Mouse (Mus musculus): ENCODE measurements around the gene Inpp5e. TPM values are rescaled to one million over a fixed set of nuclear protein-coding genes. Genes with fewer than 3 reads are reported as not detected.
"Not testable (repeated sequence)": the region's sequence is repeated elsewhere in the genome, so short reads cannot be mapped to it uniquely, and the experiment has no call there.

The Inpp5e gene
- polyA plus RNA-seq, 1 experiment = 60.2 TPM

DNA sequence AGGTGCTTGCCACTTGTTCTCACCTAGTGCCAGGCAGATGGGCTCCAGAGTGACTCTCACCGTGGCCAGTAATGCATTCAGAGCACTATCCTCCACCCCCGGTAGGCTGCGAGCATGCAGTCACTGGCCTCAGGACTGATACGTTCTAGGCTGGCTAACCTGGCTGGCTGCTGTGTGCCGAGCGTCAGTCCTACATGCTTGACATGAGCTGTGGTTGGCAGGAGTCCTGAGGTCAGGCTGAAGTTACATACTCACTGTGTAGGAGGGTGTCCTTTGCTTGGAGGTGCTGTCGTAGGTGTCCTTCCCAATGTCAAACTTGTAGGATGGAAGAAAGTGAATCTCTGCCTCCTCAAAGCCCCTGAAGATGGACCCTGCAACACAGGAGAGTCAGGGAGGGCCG, 10.0 kb downstream of the Inpp5e start:
- TF ChIP-seq CTCF (IDR thresholded peaks at IDR 0.05; ENCODE audit: borderline replicate concordance, insufficient read depth, low read depth, low read length) (no peak), POLR2A (IDR thresholded peaks at IDR 0.05; ENCODE audit: borderline replicate concordance, insufficient read depth, low read length) (no peak)
- WGBS = 70% methylated on average over 8 of the region's 8 CpGs

DNA sequence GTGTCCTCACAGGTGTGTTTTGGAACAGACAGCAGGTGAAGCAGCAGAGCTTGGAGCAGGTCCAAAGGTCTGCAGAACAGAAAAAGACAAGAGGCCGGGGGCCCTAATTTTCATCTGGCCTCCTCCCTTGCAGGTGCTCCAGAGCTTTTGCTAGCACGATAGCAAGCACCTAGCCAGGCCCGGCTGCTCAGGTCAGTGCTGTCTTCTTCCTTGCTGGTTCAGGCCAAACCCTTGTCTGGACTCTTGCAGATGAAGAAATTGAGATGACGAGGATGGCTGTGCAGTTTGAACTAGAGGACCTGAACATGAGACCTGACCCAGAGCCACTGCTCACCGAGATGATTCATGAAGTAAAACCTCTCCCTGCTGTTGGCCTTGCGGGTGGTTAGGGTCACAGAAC, 17.4 kb downstream of the Inpp5e start:
- Histone ChIP-seq H3K4me3 (replicated peaks; ENCODE audit: insufficient read depth, low read depth, low read length) (no peak overlapping the region), H3K4me1 (ENCODE audit: control insufficient read depth, insufficient read depth, low read length) (peaks cover 19% of the 10 kb centered on the region), H3K27me3 (ENCODE audit: control insufficient read depth, insufficient read depth, low read length) (no peaks in the 10 kb centered on the region), H3K27ac (ENCODE audit: insufficient read depth, low read length) (no peak overlapping the region)
- TF ChIP-seq POLR2A (IDR thresholded peaks at IDR 0.05; ENCODE audit: borderline replicate concordance, insufficient read depth, low read length) (no peak), CTCF (IDR thresholded peaks at IDR 0.05; ENCODE audit: borderline replicate concordance, insufficient read depth, low read depth, low read length) (no peak)
- DNase-seq = no peak
- WGBS = 76% methylated on average over 6 of the region's 6 CpGs

More for the DNA sequence above, 10.0 kb downstream of the Inpp5e start:
- no peak for DNase-seq
- peaks cover 28% of the 10 kb centered on the region for H3K4me1 ChIP-seq (ENCODE audit: control insufficient read depth, insufficient read depth, low read length)
- no peak overlapping the region for H3K4me3 ChIP-seq (replicated peaks; ENCODE audit: insufficient read depth, low read depth, low read length)
- no peak overlapping the region for H3K27ac ChIP-seq (ENCODE audit: insufficient read depth, low read length)
- H3K27me3 ChIP-seq (ENCODE audit: control insufficient read depth, insufficient read depth, low read length) = no peaks in the 10 kb centered on the region

DNA sequence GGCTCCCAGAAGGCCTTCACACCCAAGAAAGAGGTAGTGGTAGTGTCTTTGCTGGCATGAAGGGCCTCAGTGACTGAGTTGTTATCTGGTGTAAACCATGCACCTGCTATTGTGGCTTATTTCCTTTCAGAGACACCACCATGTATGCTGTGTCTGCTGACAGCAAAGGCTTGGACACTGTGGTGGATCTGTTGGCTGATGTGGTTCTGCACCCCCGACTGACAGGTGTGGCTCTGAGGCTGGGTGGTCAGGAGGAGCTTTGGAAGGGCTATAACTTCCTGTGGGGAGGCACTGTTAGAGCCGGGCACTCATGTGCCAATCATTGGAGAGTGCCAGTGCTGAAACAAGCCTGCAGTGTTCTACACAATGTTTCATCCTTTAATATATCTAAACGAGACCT, 18.0 kb downstream of the Inpp5e start:
- TF ChIP-seq CTCF (IDR thresholded peaks at IDR 0.05; ENCODE audit: borderline replicate concordance, insufficient read depth, low read depth, low read length) = no peak
- no peak for TF ChIP-seq POLR2A (IDR thresholded peaks at IDR 0.05; ENCODE audit: borderline replicate concordance, insufficient read depth, low read length)

GRCm38 (mm10) chr2:26389154-26389690, 19.8 kb downstream of the Inpp5e start, which contains the start of the genes Entr1 and Pmpca:
TSS of gene Entr1 (minus strand) at chr2:26389316.
TSS of gene Pmpca (plus strand) at chr2:26389339.
- peak within 1 kb of the TSS; percentile 42; the same call in 1 of the 2 replicates for H3K27ac ChIP-seq (ENCODE audit: insufficient read depth, low read length)
- WGBS = under 1% methylated on average over 60 of the region's 60 CpGs
- peak within 1 kb of the TSS; percentile 85 for H3K4me3 ChIP-seq (replicated peaks; ENCODE audit: insufficient read depth, low read depth, low read length)
- TF ChIP-seq CTCF (IDR thresholded peaks at IDR 0.05; ENCODE audit: borderline replicate concordance, insufficient read depth, low read depth, low read length) (no peak), POLR2A (IDR thresholded peaks at IDR 0.05; ENCODE audit: borderline replicate concordance, insufficient read depth, low read length) (peak; percentile 84)
- DNase-seq = peak; percentile 85 to 86
- H3K4me1 ChIP-seq (ENCODE audit: control insufficient read depth, insufficient read depth, low read length) = peaks cover 19% of the 10 kb centered on the region
- no peaks in the 10 kb centered on the region for H3K27me3 ChIP-seq (ENCODE audit: control insufficient read depth, insufficient read depth, low read length)

More for the DNA sequence above, 18.0 kb downstream of the Inpp5e start:
- Histone ChIP-seq H3K27me3 (ENCODE audit: control insufficient read depth, insufficient read depth, low read length) (no peaks in the 10 kb centered on the region), H3K4me1 (ENCODE audit: control insufficient read depth, insufficient read depth, low read length) (peaks cover 19% of the 10 kb centered on the region), H3K4me3 (replicated peaks; ENCODE audit: insufficient read depth, low read depth, low read length) (no peak overlapping the region), H3K27ac (ENCODE audit: insufficient read depth, low read length) (no peak overlapping the region)
- DNase-seq = no peak
- 62% methylated on average over 3 of the region's 3 CpGs for WGBS

GRCm38 (mm10) chr2:26388682-26389153, 20.3 kb downstream of the Inpp5e start:
- no peak for DNase-seq

DNA sequence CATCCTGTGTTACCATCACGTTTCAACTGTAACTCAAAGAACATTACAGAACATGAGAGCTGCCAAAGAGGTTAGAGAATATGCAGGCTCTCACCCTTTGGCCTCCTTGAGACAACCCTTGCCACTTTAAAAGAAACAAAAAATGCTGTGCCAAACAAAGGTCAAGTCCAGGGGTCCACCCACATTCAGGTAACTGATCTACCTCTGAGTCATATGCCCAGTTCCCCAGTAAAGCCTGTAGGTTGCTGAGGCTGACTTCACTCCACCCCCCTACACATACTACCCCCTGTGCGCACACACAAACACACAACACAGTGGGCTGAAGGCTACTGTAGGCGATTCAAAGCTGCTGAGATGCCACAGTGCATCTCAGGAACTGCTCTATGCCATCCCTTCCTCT, 21.3 kb downstream of the Inpp5e start:
- no peak for DNase-seq
- no peak overlapping the region for H3K27ac ChIP-seq (ENCODE audit: insufficient read depth, low read length)
- H3K4me3 ChIP-seq (replicated peaks; ENCODE audit: insufficient read depth, low read depth, low read length) = no peak overlapping the region
- H3K4me1 ChIP-seq (ENCODE audit: control insufficient read depth, insufficient read depth, low read length) = peaks cover 19% of the 10 kb centered on the region
- TF ChIP-seq POLR2A (IDR thresholded peaks at IDR 0.05; ENCODE audit: borderline replicate concordance, insufficient read depth, low read length) (no peak), CTCF (IDR thresholded peaks at IDR 0.05; ENCODE audit: borderline replicate concordance, insufficient read depth, low read depth, low read length) (no peak)
- WGBS = 84% methylated on average over 3 of the region's 3 CpGs
- H3K27me3 ChIP-seq (ENCODE audit: control insufficient read depth, insufficient read depth, low read length) = no peaks in the 10 kb centered on the region

More at GRCm38 (mm10) chr2:26388682-26389153, 20.3 kb downstream of the Inpp5e start:
- Histone ChIP-seq H3K27me3 (ENCODE audit: control insufficient read depth, insufficient read depth, low read length) (no peaks in the 10 kb centered on the region), H3K27ac (ENCODE audit: insufficient read depth, low read length) (peak overlapping the region; percentile 42; the same call in 1 of the 2 replicates), H3K4me3 (replicated peaks; ENCODE audit: insufficient read depth, low read depth, low read length) (peak overlapping the region; percentile 85), H3K4me1 (ENCODE audit: control insufficient read depth, insufficient read depth, low read length) (peaks cover 19% of the 10 kb centered on the region)
- under 1% methylated on average over 44 of the region's 45 CpGs for WGBS
- TF ChIP-seq CTCF (IDR thresholded peaks at IDR 0.05; ENCODE audit: borderline replicate concordance, insufficient read depth, low read depth, low read length) = no peak
- no peak for TF ChIP-seq POLR2A (IDR thresholded peaks at IDR 0.05; ENCODE audit: borderline replicate concordance, insufficient read depth, low read length)

- not testable (repeated sequence) for H3K4me1 ChIP-seq (ENCODE audit: control insufficient read depth, insufficient read depth, low read length); DNase-seq; H3K27ac ChIP-seq (ENCODE audit: insufficient read depth, low read length); H3K27me3 ChIP-seq (ENCODE audit: control insufficient read depth, insufficient read depth, low read length)
- H3K4me3 ChIP-seq (replicated peaks; ENCODE audit: insufficient read depth, low read depth, low read length) = peak overlapping the region; percentile 84
- 27% methylated on average over 6 of the region's 6 CpGs for WGBS
Measured at GRCm38 (mm10) chr2:26380871-26381270, 28.1 kb downstream of the Inpp5e start.

DNA sequence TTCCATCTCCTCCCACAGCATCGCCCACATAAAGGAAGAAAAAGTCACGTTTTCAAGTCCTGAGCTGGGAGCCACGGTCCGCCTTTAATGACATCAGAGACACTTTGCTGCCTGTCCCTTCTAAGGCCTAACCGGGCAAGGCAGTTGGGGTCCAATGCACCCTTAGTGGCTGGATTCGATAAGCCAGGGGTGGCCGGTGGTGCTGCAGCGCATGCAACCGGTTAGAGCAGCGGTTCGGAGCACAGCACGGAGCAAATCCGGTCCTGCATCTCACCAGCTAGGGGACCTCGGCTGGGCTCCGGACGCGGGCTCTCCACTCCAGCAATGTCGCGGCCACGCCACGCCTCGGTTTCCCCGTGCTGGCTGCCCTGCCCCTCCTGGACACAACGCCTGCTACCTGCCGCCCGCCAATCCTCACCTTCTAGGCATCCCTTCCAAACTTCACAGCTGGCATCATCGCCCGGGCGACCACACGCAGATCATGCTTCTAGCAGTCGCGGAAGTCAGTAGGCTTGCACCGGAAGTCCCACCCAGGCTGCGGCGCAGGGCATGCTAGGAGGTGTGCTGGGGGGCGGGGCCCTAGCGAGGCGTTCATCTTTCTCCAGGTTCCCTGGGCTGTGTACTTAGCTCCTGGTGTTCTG, 28.8 kb downstream of the Inpp5e start, which contains the start of gene Snapc4:
Gene Snapc4 (minus strand): TSS at position 523 of the 641 bp plus-strand sequence.
- under 1% methylated on average over 38 of the region's 38 CpGs for WGBS
- Histone ChIP-seq H3K27me3 (ENCODE audit: control insufficient read depth, insufficient read depth, low read length) (no peaks in the 10 kb centered on the region), H3K27ac (ENCODE audit: insufficient read depth, low read length) (no peak within 1 kb of the TSS), H3K4me1 (ENCODE audit: control insufficient read depth, insufficient read depth, low read length) (no peaks in the 10 kb centered on the region), H3K4me3 (replicated peaks; ENCODE audit: insufficient read depth, low read depth, low read length) (peak within 1 kb of the TSS; percentile 84)
- peak; percentile 58; the same call in 1 of the 2 replicates for TF ChIP-seq POLR2A (IDR thresholded peaks at IDR 0.05; ENCODE audit: borderline replicate concordance, insufficient read depth, low read length)
- no peak for TF ChIP-seq CTCF (IDR thresholded peaks at IDR 0.05; ENCODE audit: borderline replicate concordance, insufficient read depth, low read depth, low read length)
- peak; percentile 83 to 84 for DNase-seq
